Mouse (Mus musculus): ENCODE results near the gene Arpc4. TPM values are rescaled to one million over a fixed set of nuclear protein-coding genes. Genes with fewer than 3 reads are reported as not detected.

The Arpc4 gene
- total and polyA plus RNA-seq, 2 experiments from 2014 or later: 219 to 564 TPM

DNA sequence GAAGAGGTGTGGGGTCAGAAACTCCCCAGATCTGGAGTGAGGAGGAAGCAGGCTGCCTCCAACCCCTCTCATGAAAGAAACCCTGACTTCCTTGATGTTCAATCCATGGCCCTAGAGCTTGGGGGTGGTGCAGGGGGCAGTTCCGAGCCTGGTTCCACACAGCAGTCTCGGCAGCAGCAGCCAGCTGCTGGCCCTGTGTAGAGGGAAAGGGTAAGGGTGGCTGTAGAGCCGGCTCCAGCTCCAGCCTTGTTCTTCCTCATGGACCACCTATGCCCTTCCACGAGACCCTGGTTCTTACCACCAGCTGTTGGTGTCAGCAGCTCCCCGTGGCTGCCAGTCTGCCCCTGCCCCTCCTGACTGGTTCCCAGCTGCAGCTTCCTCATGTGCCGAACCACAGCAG lies 43.7 kb upstream of the Arpc4 start:
- no peak overlapping the region for H3K27ac ChIP-seq (ENCODE audit: low read depth, low read length)
- ATAC-seq: no peak
- no peak overlapping the region for H3K4me3 ChIP-seq (ENCODE audit: low read depth, low read length)
- H3K4me2 ChIP-seq (ENCODE audit: low read depth): no peak overlapping the region
- DNase-seq: no peak
- H3K27me3 ChIP-seq (ENCODE audit: insufficient read depth, low read length): no peaks in the 10 kb centered on the region
- no peak overlapping the region for H3K9ac ChIP-seq
- H3K36me3 ChIP-seq (ENCODE audit: insufficient read depth): peaks cover 57% of the 10 kb centered on the region
- 0 out of 2 replicates have a peak, but pooled peaks cover 4% of the 10 kb centered on the region for H3K4me1 ChIP-seq (ENCODE audit: insufficient read depth)
- H3K9me3 ChIP-seq (ENCODE audit: low read length): no peaks in the 10 kb centered on the region
- no peak for TF ChIP-seq CTCF (IDR thresholded peaks at IDR 0.05; ENCODE audit: low read depth)
- 83% methylated on average over 6 of the region's 6 CpGs for WGBS

DNA sequence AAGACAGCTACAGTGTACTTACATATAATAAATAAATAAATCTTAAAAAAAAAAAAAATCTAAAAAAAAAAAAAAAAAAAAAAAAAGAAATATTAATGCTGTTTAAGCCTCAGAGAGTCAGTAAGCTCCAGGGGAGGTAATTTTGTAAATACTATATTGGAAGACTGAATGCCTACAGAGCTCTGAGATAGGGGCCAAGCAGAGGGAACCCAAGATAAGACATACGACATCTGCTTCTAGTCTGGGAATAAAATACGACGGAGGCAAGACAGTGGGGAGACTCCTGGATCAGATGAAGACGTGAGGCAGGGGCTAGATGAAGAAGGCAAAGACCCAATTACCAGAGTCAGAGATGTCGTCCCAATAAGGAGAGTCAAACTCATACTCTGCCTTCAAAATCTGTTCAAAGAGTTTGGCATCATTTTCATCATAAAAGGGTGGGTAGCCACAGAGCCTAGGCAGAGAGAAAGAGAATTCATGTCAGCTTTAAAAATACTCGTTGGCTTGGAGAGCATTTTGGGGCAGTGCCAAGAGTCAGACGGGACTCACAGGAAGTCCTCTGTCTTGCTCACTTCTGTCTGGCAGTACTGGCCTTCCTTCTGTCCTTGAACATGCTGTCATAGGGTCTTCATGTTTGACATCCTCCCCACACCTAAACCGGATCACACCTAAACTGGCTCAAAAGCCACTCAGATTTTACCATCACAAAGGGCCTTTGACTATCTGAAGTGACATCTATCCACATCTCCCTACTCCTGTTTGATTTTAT lies 40.9 kb upstream of the Arpc4 start:
- ATAC-seq (no peak), DNase-seq (peak; percentile 6)
- Histone ChIP-seq H3K9me3 (ENCODE audit: low read length) (no peaks in the 10 kb centered on the region), H3K36me3 (ENCODE audit: insufficient read depth) (peaks cover 62% of the 10 kb centered on the region), H3K27ac (ENCODE audit: low read depth, low read length) (no peak overlapping the region), H3K4me2 (ENCODE audit: low read depth) (no peak overlapping the region), H3K27me3 (ENCODE audit: insufficient read depth, low read length) (no peaks in the 10 kb centered on the region), H3K4me1 (ENCODE audit: insufficient read depth) (0 out of 2 replicates have a peak, but pooled peaks cover 9% of the 10 kb centered on the region), H3K9ac (no peak overlapping the region), H3K4me3 (ENCODE audit: low read depth, low read length) (no peak overlapping the region)
- no peak for TF ChIP-seq CTCF (IDR thresholded peaks at IDR 0.05; ENCODE audit: low read depth)
- 63% methylated on average over 8 of the region's 8 CpGs for WGBS

DNA sequence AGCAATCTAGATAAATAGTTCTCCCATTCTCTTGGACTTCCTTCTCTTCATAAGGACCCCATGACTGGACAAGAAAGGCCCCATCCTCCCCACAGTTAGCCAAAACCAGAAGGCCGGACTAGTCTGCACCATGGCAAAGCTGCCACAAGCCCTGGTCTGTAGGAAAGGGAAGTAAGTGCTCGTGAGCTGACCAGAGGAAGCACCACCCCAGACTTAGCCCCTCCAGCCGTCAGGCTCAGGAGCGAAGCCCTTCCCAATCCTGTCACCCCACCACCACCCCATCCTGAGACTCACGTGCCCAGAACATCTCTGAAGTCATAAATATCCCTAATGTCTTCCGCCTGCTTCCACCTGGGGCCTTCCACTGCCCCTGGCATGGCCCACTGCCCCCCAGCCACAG lies 36.3 kb upstream of the Arpc4 start:
- peak overlapping the region; percentile 66 for H3K27ac ChIP-seq (ENCODE audit: low read depth, low read length)
- H3K9ac ChIP-seq: 0 out of 2 replicates have a peak overlapping the region, but pooled peaks have one; percentile 15
- WGBS: 81% methylated on average over 6 of the region's 6 CpGs
- no peak overlapping the region for H3K4me3 ChIP-seq (ENCODE audit: low read depth, low read length)
- H3K27me3 ChIP-seq (ENCODE audit: insufficient read depth, low read length): no peaks in the 10 kb centered on the region
- no peak for DNase-seq
- no peak for ATAC-seq
- TF ChIP-seq CTCF (IDR thresholded peaks at IDR 0.05; ENCODE audit: low read depth): no peak
- H3K4me1 ChIP-seq (ENCODE audit: insufficient read depth): peaks cover 22% of the 10 kb centered on the region; the same call in 1 of the 2 replicates
- peak overlapping the region; percentile 82 for H3K4me2 ChIP-seq (ENCODE audit: low read depth)
- H3K36me3 ChIP-seq (ENCODE audit: insufficient read depth): peaks cover 29% of the 10 kb centered on the region
- H3K9me3 ChIP-seq (ENCODE audit: low read length): no peaks in the 10 kb centered on the region

DNA sequence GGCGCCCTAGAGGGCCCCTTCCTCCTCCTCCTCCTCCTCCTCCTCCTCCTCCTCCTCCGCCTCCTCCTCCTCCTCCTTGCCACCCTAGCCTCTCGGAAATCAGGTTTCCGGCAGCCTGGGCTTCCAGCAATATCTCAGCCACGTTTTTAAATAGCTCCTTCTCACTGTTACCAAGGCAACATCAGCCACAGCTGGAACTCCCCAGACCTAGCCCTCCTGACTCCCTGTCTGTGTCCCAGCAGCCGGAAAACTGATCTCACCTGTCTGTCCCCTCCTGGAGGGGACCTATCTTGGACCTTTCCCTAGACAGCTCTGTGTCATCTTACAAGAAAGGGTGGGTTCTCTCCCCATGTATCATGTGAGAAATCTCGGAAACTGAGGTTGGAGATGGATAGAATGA lies 35.6 kb upstream of the Arpc4 start:
- no peaks in the 10 kb centered on the region for H3K9me3 ChIP-seq (ENCODE audit: low read length)
- peaks cover 24% of the 10 kb centered on the region for H3K36me3 ChIP-seq (ENCODE audit: insufficient read depth)
- peak overlapping the region; percentile 25; the same call in 1 of the 2 replicates for H3K9ac ChIP-seq
- WGBS: 37% methylated on average over 4 of the region's 7 CpGs
- peak overlapping the region; percentile 55; the same call in 1 of the 2 replicates for H3K4me3 ChIP-seq (ENCODE audit: low read depth, low read length)
- H3K27ac ChIP-seq (ENCODE audit: low read depth, low read length): peak overlapping the region; percentile 66
- H3K27me3 ChIP-seq (ENCODE audit: insufficient read depth, low read length): no peaks in the 10 kb centered on the region
- H3K4me2 ChIP-seq (ENCODE audit: low read depth): peak overlapping the region; percentile 82
- DNase-seq (peak; percentile 33), ATAC-seq (peak; percentile 49)
- H3K4me1 ChIP-seq (ENCODE audit: insufficient read depth): peaks cover 22% of the 10 kb centered on the region; the same call in 1 of the 2 replicates
- TF ChIP-seq CTCF (IDR thresholded peaks at IDR 0.05; ENCODE audit: low read depth): no peak

DNA sequence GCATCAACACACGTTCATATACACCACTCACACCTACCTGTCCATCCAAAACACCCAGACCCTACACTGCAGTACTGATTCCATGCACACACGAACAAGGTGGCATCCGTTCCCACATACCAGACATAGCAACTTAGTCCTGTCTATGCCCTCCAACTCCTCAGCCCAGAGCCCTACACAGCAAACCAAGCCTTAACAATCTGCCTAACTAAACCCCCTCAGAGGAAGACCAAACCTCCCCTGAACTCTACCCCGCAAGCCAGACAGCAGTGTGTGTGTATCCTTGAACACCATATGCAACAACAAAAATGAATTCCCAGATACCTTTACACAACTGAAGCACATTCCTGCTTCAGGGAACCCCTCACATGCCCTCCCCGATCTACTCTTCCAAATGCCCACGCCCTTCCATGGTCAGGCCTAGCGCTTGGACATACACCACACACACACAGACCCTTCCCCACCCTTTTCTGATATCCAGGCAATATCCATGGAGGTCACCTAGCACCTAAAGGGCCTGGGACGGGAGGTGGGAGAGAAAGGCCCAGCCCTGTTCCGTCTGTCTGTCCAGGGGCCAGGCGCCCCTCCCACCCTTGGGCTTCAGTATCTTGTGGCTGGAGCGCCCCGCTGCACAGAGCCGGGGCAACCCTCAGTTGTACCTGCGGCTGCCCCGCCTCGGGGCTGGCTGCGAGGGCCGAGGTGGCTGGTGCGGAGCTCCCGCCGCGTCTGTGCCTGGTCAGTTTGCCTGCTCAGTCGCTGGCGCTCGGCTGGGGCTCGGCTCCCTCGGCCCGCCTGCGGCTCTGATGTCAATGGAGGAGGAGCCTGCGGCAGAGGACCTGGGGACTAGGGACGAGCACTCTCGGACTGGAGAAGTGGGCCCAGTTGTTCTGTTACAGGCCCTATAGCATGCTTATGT lies 34.5 kb upstream of the Arpc4 start, which contains the start of gene Camk1:
Gene Camk1, minus strand, starts transcription at position 808 of the 916 bp plus-strand sequence.
- Histone ChIP-seq H3K27me3 (ENCODE audit: insufficient read depth, low read length) (no peaks in the 10 kb centered on the region), H3K36me3 (ENCODE audit: insufficient read depth) (peaks cover 19% of the 10 kb centered on the region), H3K9me3 (ENCODE audit: low read length) (no peaks in the 10 kb centered on the region), H3K4me1 (ENCODE audit: insufficient read depth) (peaks cover 22% of the 10 kb centered on the region; the same call in 1 of the 2 replicates), H3K27ac (ENCODE audit: low read depth, low read length) (peak within 1 kb of the TSS; percentile 66; the same call in 1 of the 2 replicates), H3K4me2 (ENCODE audit: low read depth) (peak within 1 kb of the TSS; percentile 82), H3K9ac (peak within 1 kb of the TSS; percentile 83), H3K4me3 (ENCODE audit: low read depth, low read length) (peak within 1 kb of the TSS; percentile 55)
- peak; percentile 76 for ATAC-seq
- WGBS: 16% methylated on average over 32 of the region's 32 CpGs
- TF ChIP-seq CTCF (IDR thresholded peaks at IDR 0.05; ENCODE audit: low read depth): no peak
- peak; percentile 67 for DNase-seq

GRCm38 (mm10) chr6:113344321-113344720 lies 33.6 kb upstream of the Arpc4 start:
- H3K9me3 ChIP-seq (ENCODE audit: low read length): no peaks in the 10 kb centered on the region
- H3K36me3 ChIP-seq (ENCODE audit: insufficient read depth): peaks cover 16% of the 10 kb centered on the region
- H3K27me3 ChIP-seq (ENCODE audit: insufficient read depth, low read length): no peaks in the 10 kb centered on the region
- peak overlapping the region; percentile 83; the same call in 1 of the 2 replicates for H3K9ac ChIP-seq
- peaks cover 22% of the 10 kb centered on the region; the same call in 1 of the 2 replicates for H3K4me1 ChIP-seq (ENCODE audit: insufficient read depth)
- peak overlapping the region; percentile 55; the same call in 1 of the 2 replicates for H3K4me3 ChIP-seq (ENCODE audit: low read depth, low read length)
- TF ChIP-seq CTCF (IDR thresholded peaks at IDR 0.05; ENCODE audit: low read depth): no peak
- no peak overlapping the region for H3K27ac ChIP-seq (ENCODE audit: low read depth, low read length)
- DNase-seq: peak; percentile 29
- no peak for ATAC-seq
- WGBS: 45% methylated on average over 2 of the region's 2 CpGs
- H3K4me2 ChIP-seq (ENCODE audit: low read depth): peak overlapping the region; percentile 82; the same call in 1 of the 2 replicates
